Mouse (Mus musculus) kidney, adult 2 months (tissue): Measurements from ENCODE around the gene Gemin5. TPM values are rescaled to one million over a fixed set of nuclear protein-coding genes. Genes with fewer than 3 reads are reported as not detected.

Experiments
- DNase-seq: peaks from one replicate; pipeline ENCODE4 v3.0.0; 2021
- H3K27ac ChIP-seq: fragments of 200-500 bp; 2 replicates; pipeline ENCODE4 v1.5.1; 2012; ENCODE audit warnings: low read depth, low read length, control low read depth, inconsistent platforms; ENCODE audit not compliant: insufficient read depth
- H3K27me3 ChIP-seq: fragments of 200-500 bp; replicated peaks from 2 replicates; pipeline ENCODE4 v1.6.1; 2012; ENCODE audit warnings: mild to moderate bottlenecking, moderate library complexity, low read length, inconsistent platforms; ENCODE audit not compliant: control insufficient read depth, insufficient read depth
- H3K36me3 ChIP-seq: fragments of 200-500 bp; 2 replicates; pipeline ENCODE4 v1.6.1; 2012; ENCODE audit warnings: mild to moderate bottlenecking, moderate library complexity, low read length, inconsistent platforms; ENCODE audit not compliant: control insufficient read depth, insufficient read depth
- H3K4me1 ChIP-seq: fragments of 200-500 bp; 2 replicates; pipeline ENCODE4 v1.6.1; 2011; ENCODE audit warnings: low read length; ENCODE audit not compliant: control insufficient read depth, insufficient read depth
- H3K4me3 ChIP-seq: fragments of 200-500 bp; 2 replicates; pipeline ENCODE4 v1.5.1; 2011; ENCODE audit warnings: mild to moderate bottlenecking, low read depth, low read length, control low read depth; ENCODE audit not compliant: insufficient read depth
- CTCF ChIP-seq: fragments of 200-500 bp; conservative IDR thresholded peaks from 2 replicates; pipeline ENCODE4 v1.5.1; 2011; ENCODE audit warnings: low read depth, mild to moderate bottlenecking, control low read depth, low read length, moderate library complexity, mixed read lengths; ENCODE audit not compliant: insufficient read depth, insufficient read length
- POLR2A ChIP-seq: fragments of 200-500 bp; IDR thresholded peaks from one replicate; pipeline ENCODE4 v1.6.1; 2011; ENCODE audit warnings: low read depth, low read length, control low read depth
- WGBS: fragments of 180-500 bp; shearing (Covaris S2); methylation state at CpG from one replicate; pipeline ENCODE4 v1.1.7; 2018; 5-methylcytosine and 5-hydroxymethylcytosine counted together
- polyA plus RNA-seq: library from polyadenylated mRNA; depleted of rRNA; stranded (reverse); fragments of >200 nt; gene quantifications from 2 replicates; pipeline ENCODE4 v1.2.3, GENCODE M21; 2012

Gene Gemin5
- polyA plus RNA-seq, 1 experiment: 5.3 TPM

- no peaks in the 10 kb centered on the region for H3K4me1 ChIP-seq
- no peak overlapping the region for H3K4me3 ChIP-seq
- no peak for DNase-seq
- 88% methylated on average over 9 of the region's 9 CpGs for WGBS
- TF ChIP-seq CTCF (no peak), POLR2A (no peak)
- peaks cover 7% of the 10 kb centered on the region; the same call in 1 of the 2 replicates for H3K36me3 ChIP-seq
- no peak overlapping the region for H3K27ac ChIP-seq
- no peaks in the 10 kb centered on the region for H3K27me3 ChIP-seq
These were observed 24.5 kb downstream of the Gemin5 start for GRCm38 (mm10) chr11:58143704-58144426.

- no peak for DNase-seq
- Histone ChIP-seq H3K27me3 (no peaks in the 10 kb centered on the region), H3K36me3 (peaks cover 2% of the 10 kb centered on the region), H3K4me1 (no peaks in the 10 kb centered on the region), H3K4me3 (no peak overlapping the region), H3K27ac (no peak overlapping the region)
- no peak for TF ChIP-seq POLR2A
- no peak for TF ChIP-seq CTCF
- 80% methylated on average over 3 of the region's 3 CpGs for WGBS
These were observed 28.9 kb downstream of the Gemin5 start for GRCm38 (mm10) chr11:58139466-58139865.

- Histone ChIP-seq H3K27me3 (no peaks in the 10 kb centered on the region), H3K4me3 (no peak overlapping the region), H3K27ac (no peak overlapping the region), H3K4me1 (no peaks in the 10 kb centered on the region), H3K36me3 (peaks cover 2% of the 10 kb centered on the region)
- 94% methylated on average over 11 of the region's 11 CpGs for WGBS
- TF ChIP-seq CTCF (no peak), POLR2A (no peak)
- DNase-seq: no peak
These were observed 29.5 kb downstream of the Gemin5 start for GRCm38 (mm10) chr11:58138821-58139220.

GRCm38 (mm10) chr11:58136677-58137076 lies 31.7 kb downstream of the Gemin5 start:
- no peak for DNase-seq
- Histone ChIP-seq H3K27me3 (no peaks in the 10 kb centered on the region), H3K4me1 (no peaks in the 10 kb centered on the region), H3K27ac (no peak overlapping the region), H3K36me3 (no peaks in the 10 kb centered on the region; the same call in none of the 2 replicates), H3K4me3 (no peak overlapping the region)
- no peak for TF ChIP-seq POLR2A
- TF ChIP-seq CTCF: no peak
- 93% methylated on average over 6 of the region's 6 CpGs for whole genome bisulfite sequencing

- TF ChIP-seq POLR2A: no peak
- no peak for TF ChIP-seq CTCF
- no peak overlapping the region for H3K4me3 ChIP-seq
- H3K4me1 ChIP-seq: no peaks in the 10 kb centered on the region
- H3K27me3 ChIP-seq: no peaks in the 10 kb centered on the region
- no peak for DNase-seq
- H3K27ac ChIP-seq: no peak overlapping the region
- no peaks in the 10 kb centered on the region; the same call in none of the 2 replicates for H3K36me3 ChIP-seq
These were observed 33.0 kb downstream of the Gemin5 start for GRCm38 (mm10) chr11:58135296-58135695.

- H3K27me3 ChIP-seq: no peaks in the 10 kb centered on the region
- no peak for DNase-seq
- TF ChIP-seq POLR2A (no peak), CTCF (no peak)
- H3K4me3 ChIP-seq: no peak overlapping the region
- no peaks in the 10 kb centered on the region; the same call in none of the 2 replicates for H3K36me3 ChIP-seq
- no peak overlapping the region for H3K27ac ChIP-seq
- no peaks in the 10 kb centered on the region for H3K4me1 ChIP-seq
These were observed 33.5 kb downstream of the Gemin5 start for GRCm38 (mm10) chr11:58134869-58135268.

- H3K36me3 ChIP-seq: no peaks in the 10 kb centered on the region; the same call in none of the 2 replicates
- WGBS: 93% methylated on average over 3 of the region's 3 CpGs
- TF ChIP-seq POLR2A: no peak
- TF ChIP-seq CTCF: no peak
- no peak overlapping the region for H3K4me3 ChIP-seq
- H3K27me3 ChIP-seq: no peaks in the 10 kb centered on the region
- H3K4me1 ChIP-seq: no peaks in the 10 kb centered on the region
- no peak for DNase-seq
- H3K27ac ChIP-seq: no peak overlapping the region
These were observed 36.3 kb downstream of the Gemin5 start for GRCm38 (mm10) chr11:58132026-58132425.
